Mouse (Mus musculus) midbrain, embryonic 14.5 days (tissue): ENCODE measurements around the gene Gm4981. TPM values are rescaled to one million over a fixed set of nuclear protein-coding genes. Genes with fewer than 3 reads are reported as not detected.

Experiments used
- polyA plus RNA-seq: library from polyadenylated mRNA; unstranded; fragments of >200 nt; fragmentation: Nextera tagmentation; extraction: Ambion mirVana; gene quantifications from 2 replicates; pipeline ENCODE4 v1.2.1, GENCODE M21; 2014

The Gm4981 gene
- polyA plus RNA-seq, 1 experiment from 2014 or later: not detected

Other genes starting within 250 kb of the Gm4981 start
- gene AW822073, start 11.8 kb downstream of the Gm4981 start, polyA plus RNA-seq: not detected in 2 replicates
- not detected in 2 replicates for gene Duxf3, start 4.0 kb downstream of the Gm4981 start, polyA plus RNA-seq
- 80.5 and 93.6 TPM in 2 replicates for gene Gcc2, start 18.8 kb upstream of the Gm4981 start, polyA plus RNA-seq
- gene Lims1, start 86.8 kb upstream of the Gm4981 start, polyA plus RNA-seq: 47.7 and 54.1 TPM in 2 replicates
- 32.7 and 35.6 TPM in 2 replicates for gene Ranbp2, start 210.2 kb upstream of the Gm4981 start, polyA plus RNA-seq